8 mouse cellular contexts compared by ENCODE assay signal in genomic region chr19:46075616-46076607, GRCm38 (mm10). TPM values are rescaled to one million over a fixed set of nuclear protein-coding genes. Genes with fewer than 3 reads are reported as not detected.
DNase-seq lines count a peak whose midpoint lies in the region; ATAC-seq and TF ChIP-seq lines count a peak whose summit lies in the region.

Gene Nolc1, plus strand, starts transcription at chr19:46075863.

- TF ChIP-seq POLR2A in lung, adult 2 months (IDR thresholded peaks at IDR 0.05; ENCODE audit: borderline replicate concordance, extremely low read depth, low read depth, low read length), result peak; percentile 78; the same call in 1 of the 2 replicates

- under 1% methylated on average over 66 of the region's 66 CpGs for WGBS in forebrain, embryonic 15.5 days
- under 1% methylated on average over 66 of the region's 66 CpGs for WGBS in lung, adult 2 months

- peak; percentile 97 for DNase-seq in ES-E14 (ENCODE audit: low read depth, low spot score)
- DNase-seq in cerebellum, adult 11-12 months, result peak; percentile 99
- peak; percentile 99 for DNase-seq in heart, postnatal 25 days (ENCODE audit: low spot score)
- DNase-seq in layer of hippocampus, adult 18-20 months (ENCODE audit: low spot score in 2 of 2), result peak; percentile 100
- DNase-seq in lung, adult 2 months, result peak; percentile 99
- peak; percentile 99 for DNase-seq in thymus, adult 18-20 months

- H3K4me3 ChIP-seq in ES-E14 (ENCODE audit: insufficient read depth in 1 of 2, low read depth in 1 of 2, low read length in 2 of 2, poor library complexity in 1 of 2, severe bottlenecking in 1 of 2), result peak within 1 kb of the TSS; percentile 87 to 91
- H3K4me3 ChIP-seq in forebrain, embryonic 15.5 days, result peak within 1 kb of the TSS; percentile 94
- peak within 1 kb of the TSS; percentile 82 for H3K4me3 ChIP-seq in lung, adult 2 months (replicated peaks; ENCODE audit: extremely low read depth, low read depth, low read length)

- peak within 1 kb of the TSS; percentile 90 for H3K27ac ChIP-seq in ES-E14 (ENCODE audit: insufficient read depth, low read depth, low read length, poor library complexity, severe bottlenecking)
- H3K27ac ChIP-seq in forebrain, embryonic 15.5 days (replicated peaks), result peak within 1 kb of the TSS; percentile 75

- H3K4me1 ChIP-seq in ES-E14 (ENCODE audit: control insufficient read depth in 2 of 2, insufficient read depth in 2 of 2, low read length in 2 of 2, poor library complexity in 1 of 2), result peaks cover 12 to 20% of the 10 kb centered on the region in 2 experiments
- peaks cover 22% of the 10 kb centered on the region for H3K4me1 ChIP-seq in forebrain, embryonic 15.5 days
- peaks cover 5% of the 10 kb centered on the region; the same call in 1 of the 2 replicates for H3K4me1 ChIP-seq in lung, adult 2 months (ENCODE audit: control insufficient read depth, insufficient read depth, low read length)

- no peak for TF ChIP-seq CTCF in lung, adult 2 months (IDR thresholded peaks at IDR 0.05; ENCODE audit: insufficient read depth, low read length)

- in situ Hi-C loops in ES-E14 (cut with MboI; ENCODE audit: low sequenced_read_pairs in 2 of 2, unreplicated experiment in 2 of 2), result no loop called here

- no peaks in the 10 kb centered on the region for H3K9me3 ChIP-seq in ES-E14 (ENCODE audit: control insufficient read depth, insufficient read depth, low read depth, low read length)
- H3K9me3 ChIP-seq in forebrain, embryonic 15.5 days, result no peaks in the 10 kb centered on the region

- intact Hi-C loops in heart, postnatal 25 days (cut with DNase I), result loop anchor here (1.0 kb wide), 1 partner anchor 19 kb away; no protein-coding TSS in a partner anchor

- peak; percentile 97 for ATAC-seq in forebrain, embryonic 15.5 days (replicated peaks)
- peak; percentile 96 for ATAC-seq in neutrophil, adult 5-6 weeks (ENCODE audit: extremely low read depth, insufficient number of reproducible peaks, low FRiP score, poor library complexity, severe bottlenecking)

- peak within 1 kb of the TSS; percentile 65 for H3K4me2 ChIP-seq in forebrain, embryonic 15.5 days (replicated peaks)

- H3K36me3 ChIP-seq in ES-E14 (ENCODE audit: control insufficient read depth, insufficient read depth, low read length, poor library complexity, severe bottlenecking), result peaks cover 50% of the 10 kb centered on the region
- peaks cover 49% of the 10 kb centered on the region for H3K36me3 ChIP-seq in forebrain, embryonic 15.5 days

- peak within 1 kb of the TSS; percentile 95 for H3K9ac ChIP-seq in ES-E14 (ENCODE audit: insufficient read depth, low read depth, low read length, poor library complexity, severe bottlenecking)
- H3K9ac ChIP-seq in forebrain, embryonic 15.5 days (replicated peaks), result peak within 1 kb of the TSS; percentile 70

- no peaks in the 10 kb centered on the region for H3K27me3 ChIP-seq in forebrain, embryonic 15.5 days

TF ChIP-seq in ES-E14, 5 proteins besides CTCF, POLR2A, EP300 and RAD21:
- TF ChIP-seq ZC3H11A (IDR thresholded peaks at IDR 0.05; ENCODE audit: borderline replicate concordance, low read depth, low read length) (peak; percentile 17; the same call in 1 of the 2 replicates), ZNF384 (IDR thresholded peaks at IDR 0.05; ENCODE audit: low read depth, low read length) (no peak), HCFC1 (IDR thresholded peaks at IDR 0.05; ENCODE audit: borderline replicate concordance, insufficient read depth, low read length) (peak; percentile 86), MAFK (IDR thresholded peaks at IDR 0.05; ENCODE audit: insufficient read depth, low read depth, low read length) (0 out of 2 replicates have a peak, but pooled peaks have one; percentile 7), CHD2 (IDR thresholded peaks at IDR 0.05; ENCODE audit: low read depth, low read length) (no peak)

RNA-seq across cellular contexts. Expression of gene Nolc1, which starts in this region (rescaled TPM):
- 134 and 140 TPM in 2 replicates for total RNA-seq in ES-E14 (2012; rRNA removed)
- 77.4 and 86.3 TPM in 2 replicates for polyA plus RNA-seq in forebrain, embryonic 15.5 days (2015; fragmentation: Nextera tagmentation; extraction: Ambion mirVana)
- 10 to 100 TPM; 14.9 to 16.6 TPM for total RNA-seq in heart, postnatal 25 days (2021)
- total RNA-seq in layer of hippocampus, adult 18-20 months (2021), result 10 to 100 TPM; 56.2 to 56.4 TPM
- 7.4 and 9.8 TPM in 2 replicates for polyA plus RNA-seq in lung, adult 2 months (2012; rRNA removed)
- total RNA-seq in neutrophil, adult 5-6 weeks (2017), result 40.4 and 44.9 TPM in 2 replicates

Comparison
In these comparisons a context has a peak if more than half of its experiments do, and no peak if none do; other contexts are left out.
1. Peak in every context shown above with its lines: DNase-seq, ATAC-seq, H3K4me3 ChIP-seq and H3K27ac ChIP-seq.